Mouse (Mus musculus): ENCODE measurements at regions not wholly inside any gene's neighbourhood (a gene's known extent, or its start where the extent isn't known, plus 50 kb on each side); places are given as distances from the start of the nearest gene placed in this dataset.

DNA sequence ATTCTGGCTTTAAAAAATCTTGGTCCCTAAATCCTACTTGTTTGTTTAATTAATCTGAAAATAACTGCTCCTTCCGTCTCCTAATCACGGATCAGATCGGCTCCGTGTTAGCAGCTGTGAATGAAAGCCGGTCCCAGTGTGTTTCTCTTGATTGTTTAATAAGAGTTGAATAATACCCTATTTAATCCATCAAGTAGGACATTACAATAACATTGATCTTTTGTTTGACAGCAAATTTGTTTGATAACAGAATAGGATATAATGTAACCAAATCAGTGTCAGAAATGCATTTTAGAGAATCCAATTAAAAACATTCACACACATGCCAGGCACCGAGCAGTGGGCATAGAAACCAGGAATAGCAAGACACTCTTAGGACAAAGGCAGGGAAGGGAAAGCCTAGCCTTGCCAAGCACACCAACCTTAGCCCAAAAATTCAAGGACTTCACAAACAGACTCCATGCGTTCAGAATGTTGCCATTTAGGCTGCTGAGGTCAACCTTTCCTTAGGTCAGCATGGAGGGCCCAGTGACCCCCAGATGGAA lies 332.5 kb upstream of the Meis1 start:
- no peak for DNase-seq (ENCODE audit: low read depth, low spot score)

DNA sequence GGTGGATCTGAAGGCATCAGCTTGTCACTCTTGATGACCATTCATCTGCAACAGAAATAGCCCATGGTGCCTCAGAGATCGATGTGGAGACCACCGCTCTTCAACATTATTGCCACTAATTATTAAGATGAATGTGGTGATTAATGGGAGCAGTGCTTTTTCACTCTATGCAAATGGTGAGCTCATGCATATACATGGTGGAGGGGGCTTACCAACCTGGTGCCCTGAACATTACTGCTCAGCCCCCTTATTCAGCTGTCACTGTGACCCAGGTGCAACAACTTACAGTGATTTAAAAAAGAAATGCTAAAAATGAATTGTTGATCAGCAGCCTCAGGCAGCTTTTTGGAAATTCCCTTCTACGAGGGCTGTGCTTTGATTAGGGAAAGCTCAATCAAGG lies 334.9 kb upstream of the Meis1 start:
- no peak for DNase-seq (ENCODE audit: low read depth, low spot score)

DNA sequence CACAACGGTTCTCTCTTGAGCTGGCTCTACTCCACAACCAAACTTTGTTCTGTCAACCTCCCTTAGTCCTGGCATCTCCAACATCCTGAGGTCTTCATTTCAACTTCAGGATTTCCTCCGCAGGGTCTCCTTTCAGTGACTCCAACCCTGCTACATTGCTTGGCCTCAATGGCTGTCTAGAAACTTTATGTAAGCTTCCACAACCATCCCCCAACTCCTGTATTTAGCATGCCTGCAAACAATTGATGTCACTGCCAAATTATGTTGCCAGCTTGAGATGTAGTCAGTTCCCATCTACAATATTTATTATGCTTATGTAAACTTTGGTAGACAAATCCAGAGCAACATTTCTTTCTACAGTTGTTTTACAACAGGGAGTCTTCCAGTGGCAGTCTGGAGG lies 336.4 kb upstream of the Meis1 start:
- no peak for DNase-seq (ENCODE audit: low read depth, low spot score)

DNA sequence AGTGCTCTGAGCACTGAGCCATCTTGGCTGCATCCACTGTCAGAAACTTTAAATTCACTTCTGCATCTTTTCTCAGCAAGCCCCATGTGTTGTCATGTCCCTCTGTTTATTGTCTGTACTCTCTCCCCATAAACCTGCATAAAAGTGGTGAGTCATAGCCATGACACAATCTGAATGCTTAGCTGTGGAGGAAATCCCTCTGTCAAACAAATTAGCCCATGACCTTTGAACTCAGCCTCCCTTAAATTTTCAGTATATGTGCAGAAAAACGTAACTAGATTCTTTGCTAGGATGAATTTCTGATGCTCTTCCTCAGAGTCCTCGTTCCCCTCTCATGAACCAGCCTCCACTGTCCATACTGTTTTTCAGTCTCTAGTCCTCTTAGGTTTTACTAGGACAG lies 337.4 kb upstream of the Meis1 start:
- no peak for DNase-seq (ENCODE audit: low read depth, low spot score)

DNA sequence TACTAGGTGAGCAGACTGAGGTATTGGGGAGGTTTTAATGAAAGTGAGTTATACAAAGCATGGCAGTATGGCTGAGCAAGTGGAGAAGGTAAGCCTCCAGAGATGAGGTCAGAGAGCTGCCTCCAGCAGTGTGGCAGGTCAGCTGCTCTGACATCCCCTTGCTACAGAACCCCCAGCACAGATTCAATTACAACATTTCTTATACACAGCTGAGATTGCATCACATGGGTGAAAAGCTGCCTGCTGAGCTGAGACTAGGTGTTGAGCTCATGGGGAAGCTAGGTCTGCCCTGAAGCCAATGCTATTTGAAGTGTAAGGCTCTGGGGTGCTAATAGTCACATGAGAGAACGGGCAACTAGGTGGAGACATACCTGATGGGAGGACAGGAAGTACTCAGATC lies 350.4 kb upstream of the Meis1 start:
- no peak for DNase-seq (ENCODE audit: low read depth, low spot score)

DNA sequence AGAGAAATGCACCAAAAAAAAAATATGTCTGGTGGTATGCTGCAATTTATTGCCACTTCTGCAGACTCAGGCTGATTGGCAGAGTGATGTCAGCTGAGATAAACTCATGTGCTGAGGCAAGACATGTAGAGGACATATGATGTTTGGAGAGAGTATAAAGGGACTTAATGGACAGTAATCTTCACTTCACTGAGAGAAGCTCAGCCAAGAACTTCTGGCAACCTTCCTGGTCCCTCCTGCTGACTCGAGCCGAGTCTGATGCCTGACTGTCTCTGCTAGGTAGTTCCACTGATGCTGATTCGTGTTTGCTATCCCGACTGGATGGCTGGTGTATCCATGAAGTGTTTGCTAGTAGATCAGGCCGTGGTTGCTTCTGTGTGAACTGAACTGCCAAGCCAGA lies 354.7 kb upstream of the Meis1 start:
- no peak for DNase-seq (ENCODE audit: low read depth, low spot score)

DNA sequence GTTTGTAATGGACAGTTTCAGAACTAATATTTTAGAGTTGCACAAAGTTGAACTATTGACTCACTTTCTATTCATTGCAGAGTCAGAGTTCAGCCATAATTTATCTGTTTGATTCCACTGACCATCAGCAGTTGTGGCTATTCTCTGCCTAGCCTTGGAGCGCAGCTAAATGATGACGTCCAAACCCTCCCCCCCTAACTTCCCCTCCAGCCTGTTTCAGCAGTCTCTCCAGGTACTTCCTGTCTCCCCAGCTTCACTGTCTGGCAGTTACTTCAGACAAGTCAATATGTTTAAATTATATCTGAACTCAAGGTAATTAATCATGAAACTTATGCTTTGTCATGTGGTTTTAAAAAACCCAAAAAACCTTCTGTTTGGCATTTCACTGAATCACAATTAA lies 362.1 kb upstream of the Meis1 start:
- DNase-seq (ENCODE audit: low read depth, low spot score) = no peak

DNA sequence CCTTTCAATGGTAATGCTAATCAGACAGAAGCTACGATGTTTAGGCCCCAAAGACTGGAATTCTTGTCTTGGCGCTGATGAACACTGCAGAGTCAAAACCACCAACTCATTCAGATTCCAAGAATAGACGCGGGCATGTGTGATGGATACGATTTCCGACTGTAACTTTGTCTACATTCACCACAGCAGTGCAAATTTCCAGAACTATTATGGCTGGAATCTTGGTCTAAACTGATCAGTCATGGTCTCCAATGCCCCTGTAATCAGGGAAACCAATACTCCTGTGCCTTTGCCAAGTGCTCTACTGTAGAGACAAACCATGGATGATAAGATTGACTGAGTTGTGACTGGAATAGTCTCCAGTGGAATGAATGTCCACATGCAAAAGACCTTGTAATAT lies 370.4 kb upstream of the Meis1 start:
- no peak for DNase-seq (ENCODE audit: low read depth, low spot score)

DNA sequence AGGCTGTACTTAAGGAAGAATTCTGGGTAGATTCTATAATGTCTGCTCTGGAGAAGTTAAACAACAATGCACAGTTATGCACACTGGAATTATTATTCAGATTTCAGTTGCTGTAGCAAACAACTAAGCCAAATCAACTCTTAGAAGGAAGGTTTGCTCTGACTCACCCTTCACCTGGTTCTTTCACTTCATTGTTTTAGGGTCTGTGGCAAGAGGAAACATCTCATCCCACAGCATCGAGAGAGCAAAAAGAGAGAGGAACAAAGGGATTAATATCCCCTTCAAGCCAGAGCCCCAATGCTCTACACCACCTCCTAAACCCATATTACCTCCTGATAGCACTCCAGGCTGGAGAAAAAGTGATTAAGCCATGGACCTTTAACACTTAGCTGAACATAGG lies 373.4 kb upstream of the Meis1 start:
- no peak for DNase-seq (ENCODE audit: low read depth, low spot score)

DNA sequence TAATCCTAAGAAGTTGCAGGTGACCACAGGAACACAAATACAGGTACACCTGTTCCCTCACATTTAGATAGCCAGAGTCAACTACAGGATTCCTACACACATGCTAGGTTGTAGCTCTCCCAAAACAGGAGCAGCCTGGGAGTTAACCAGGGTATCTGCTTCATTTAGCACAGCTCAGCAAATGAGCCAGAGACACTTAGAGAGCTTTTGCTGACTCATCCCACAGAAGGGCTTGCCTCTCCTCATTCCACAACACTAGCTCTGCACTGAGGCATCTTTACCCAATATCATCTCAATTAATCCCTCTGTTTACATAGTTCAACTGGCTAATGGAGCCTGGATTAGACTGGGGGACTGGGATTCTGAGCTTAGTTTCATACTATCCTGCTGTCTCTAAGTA lies 375.6 kb upstream of the Meis1 start:
- no peak for DNase-seq (ENCODE audit: low read depth, low spot score)

DNA sequence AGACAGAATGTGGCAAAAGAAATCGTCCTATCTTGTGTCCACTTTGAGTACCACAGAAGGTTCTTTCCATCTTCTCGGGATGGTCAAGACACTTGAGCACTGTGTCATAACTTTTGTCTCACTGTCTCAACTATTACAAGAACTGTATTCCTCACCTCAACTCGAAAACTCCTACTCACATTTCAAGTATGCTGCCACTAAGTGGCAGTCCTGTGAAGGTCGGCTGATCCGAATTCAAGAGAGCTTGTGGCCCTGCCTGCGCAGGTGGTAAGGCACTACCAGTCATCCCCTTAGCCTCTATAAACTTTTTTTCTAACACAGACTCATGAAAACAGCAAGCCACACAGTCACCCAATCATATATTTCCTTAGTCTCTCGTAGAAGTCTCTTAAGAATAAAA lies 381.6 kb upstream of the Meis1 start:
- DNase-seq (ENCODE audit: low read depth, low spot score) = no peak

DNA sequence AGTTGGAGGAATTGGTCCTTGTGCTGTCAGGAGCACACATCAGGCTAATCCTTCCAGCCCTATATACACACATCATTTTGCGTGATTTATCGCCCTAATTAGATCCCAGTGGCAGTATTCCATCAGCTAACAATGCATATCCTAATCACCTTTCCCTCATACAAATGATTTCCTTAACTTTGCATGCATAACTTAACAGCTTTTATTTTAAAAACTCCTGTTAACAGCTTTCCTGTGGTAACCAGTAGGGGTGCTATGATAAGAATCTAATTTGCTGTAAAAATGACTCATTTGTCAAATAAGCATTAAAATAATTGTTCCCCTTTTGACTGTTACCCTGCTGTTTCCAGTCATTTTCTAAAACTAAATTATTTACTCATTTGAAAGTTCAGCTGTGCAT lies 401.4 kb upstream of the Meis1 start:
- DNase-seq (ENCODE audit: low read depth, low spot score) = no peak

DNA sequence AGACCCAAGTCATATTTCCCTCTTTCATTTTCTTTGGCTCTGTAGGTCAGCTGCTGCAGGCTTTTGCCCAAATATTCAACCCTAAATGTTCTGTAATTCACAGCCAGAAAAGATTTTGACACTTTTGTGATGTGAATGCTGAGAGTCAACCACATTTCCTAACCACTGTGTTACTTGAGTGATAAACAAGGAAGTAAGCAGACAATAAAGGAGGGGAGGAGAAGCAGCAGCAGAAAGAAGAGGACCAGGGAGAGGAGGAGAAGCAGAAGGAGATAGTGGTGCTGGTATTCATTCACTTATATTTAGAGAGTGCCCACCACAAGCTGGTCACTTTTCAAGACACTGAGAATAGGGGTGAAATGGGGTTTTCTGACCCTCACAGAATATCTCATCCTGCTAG lies 404.5 kb upstream of the Meis1 start:
- no peak for DNase-seq (ENCODE audit: low read depth, low spot score)

DNA sequence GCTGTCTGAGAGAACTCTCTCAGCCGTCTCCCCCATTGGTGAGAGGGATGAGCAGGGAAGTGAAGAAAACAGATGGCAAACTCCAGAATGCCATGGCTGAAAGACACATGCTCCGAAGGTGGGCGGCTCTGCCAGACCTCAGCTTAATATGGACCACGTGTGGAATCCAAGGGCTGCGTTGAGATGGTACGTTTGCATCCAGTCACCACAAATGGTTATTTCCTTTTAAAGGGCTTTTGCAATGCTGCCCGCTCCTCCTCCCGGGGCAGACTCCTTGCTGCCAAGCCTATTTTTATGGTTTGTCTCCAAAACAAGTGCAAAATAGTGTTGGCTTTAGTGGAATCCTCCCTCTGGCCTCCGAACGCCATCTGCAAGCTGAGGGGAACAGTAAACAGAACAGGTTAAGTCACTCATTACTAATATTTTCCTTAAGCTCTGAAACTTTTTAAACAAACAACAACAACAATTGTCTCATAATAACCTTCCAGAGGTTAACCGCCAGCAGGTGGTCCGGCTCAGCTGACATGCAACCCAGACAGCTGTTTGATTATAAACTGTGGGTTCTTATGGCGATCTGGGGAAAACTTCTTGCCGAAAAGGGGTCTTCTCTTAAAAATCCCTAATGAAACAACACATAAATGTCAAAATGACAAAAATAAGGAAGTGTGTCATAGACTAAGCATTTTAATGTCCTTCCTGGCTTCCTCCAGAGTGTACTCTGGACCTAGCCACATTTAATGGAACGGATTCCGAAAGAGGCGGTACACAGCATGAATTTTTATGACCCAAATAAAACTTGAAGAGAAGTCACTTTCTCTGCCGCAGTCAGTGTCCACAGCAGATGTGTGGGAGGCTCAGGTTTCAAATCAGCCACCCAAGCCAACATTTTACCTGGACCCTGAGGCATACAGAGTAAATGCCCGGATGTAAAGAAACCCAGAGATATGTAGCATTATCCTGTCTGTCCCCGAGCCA lies 405.3 kb upstream of the Meis1 start:
- no peak for DNase-seq (ENCODE audit: low read depth, low spot score)

DNA sequence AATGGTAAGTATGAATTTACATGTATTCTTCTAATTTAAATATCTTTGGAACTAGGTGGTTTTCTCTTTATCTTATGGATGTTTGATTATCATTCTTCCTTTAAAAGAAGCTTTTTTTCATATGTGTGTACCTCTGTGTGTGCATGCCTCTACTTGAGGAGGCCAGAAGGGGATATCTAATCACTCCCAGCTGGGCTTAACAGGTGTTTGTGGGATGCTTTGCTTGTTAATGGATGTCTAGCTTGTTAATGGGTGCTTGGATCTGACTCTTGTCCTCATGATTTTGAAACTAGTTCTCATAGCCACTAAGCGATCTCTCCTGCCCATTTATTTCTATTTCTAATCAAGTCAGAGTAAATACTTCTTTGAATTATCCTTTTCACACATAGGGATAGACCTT lies 408.8 kb upstream of the Meis1 start:
- no peak for DNase-seq (ENCODE audit: low read depth, low spot score)

DNA sequence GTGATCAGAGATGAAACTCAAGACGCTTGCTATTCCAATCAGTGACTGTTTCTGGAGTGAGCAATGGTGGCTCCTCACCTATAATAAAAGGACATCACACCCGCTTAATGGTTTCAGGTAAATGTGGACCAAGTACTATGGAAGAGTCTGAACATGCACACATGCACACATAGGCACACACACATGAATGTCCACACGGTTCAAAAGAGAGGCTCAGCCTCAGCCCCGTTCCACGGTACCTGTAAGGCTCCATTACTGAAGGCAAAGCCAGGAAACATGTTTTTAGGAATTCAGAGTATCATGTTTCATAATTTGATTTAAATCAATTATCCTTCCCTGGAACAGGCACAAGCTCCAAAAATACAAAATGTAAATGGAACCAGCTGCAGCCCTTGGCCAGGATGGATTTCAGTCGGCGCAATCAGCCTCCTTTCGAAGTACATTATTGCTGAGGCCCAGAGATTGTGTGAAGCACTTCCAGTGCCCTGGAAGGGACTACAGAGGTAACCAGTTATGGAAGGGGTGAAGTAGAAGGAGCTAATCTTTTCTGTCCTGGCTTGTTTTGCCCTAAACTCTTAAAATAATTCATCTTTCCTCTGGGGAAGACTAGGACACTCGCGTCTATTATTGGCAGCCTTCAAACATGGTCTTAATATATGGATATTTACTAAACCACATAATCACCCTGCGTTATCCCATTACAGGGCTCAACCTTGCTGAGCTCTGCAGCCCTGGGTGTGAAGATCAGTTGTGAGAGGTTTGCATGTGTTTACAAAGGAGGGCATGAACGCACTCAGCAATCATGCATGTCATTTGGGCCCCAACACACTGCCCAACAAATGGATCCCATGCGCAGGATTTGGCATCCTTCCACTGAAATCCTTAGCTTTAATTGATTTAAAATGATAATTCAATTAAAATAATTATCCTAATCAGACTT lies 415.2 kb upstream of the Meis1 start:
- DNase-seq (ENCODE audit: low read depth, low spot score) = no peak

DNA sequence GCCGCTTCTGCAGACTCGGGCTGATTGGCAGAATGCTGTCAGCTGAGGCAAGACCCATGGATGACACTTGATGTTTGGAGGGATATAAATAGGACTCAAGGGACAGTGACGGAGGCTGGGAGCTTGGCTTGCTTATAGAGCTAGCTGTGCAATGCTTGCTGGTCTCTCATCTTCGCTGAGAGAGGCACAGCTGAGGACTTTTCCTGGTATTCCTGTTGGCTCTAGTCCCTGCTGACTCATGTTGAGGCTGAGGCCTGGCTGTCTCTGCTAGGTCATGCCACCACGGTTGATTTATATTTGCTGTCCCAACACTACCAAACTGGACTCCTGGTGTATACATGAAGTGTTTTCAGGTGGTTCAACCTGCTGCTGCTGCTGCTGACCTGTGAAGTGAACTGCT lies 419.6 kb upstream of the Meis1 start:
- no peak for DNase-seq (ENCODE audit: low read depth, low spot score)

DNA sequence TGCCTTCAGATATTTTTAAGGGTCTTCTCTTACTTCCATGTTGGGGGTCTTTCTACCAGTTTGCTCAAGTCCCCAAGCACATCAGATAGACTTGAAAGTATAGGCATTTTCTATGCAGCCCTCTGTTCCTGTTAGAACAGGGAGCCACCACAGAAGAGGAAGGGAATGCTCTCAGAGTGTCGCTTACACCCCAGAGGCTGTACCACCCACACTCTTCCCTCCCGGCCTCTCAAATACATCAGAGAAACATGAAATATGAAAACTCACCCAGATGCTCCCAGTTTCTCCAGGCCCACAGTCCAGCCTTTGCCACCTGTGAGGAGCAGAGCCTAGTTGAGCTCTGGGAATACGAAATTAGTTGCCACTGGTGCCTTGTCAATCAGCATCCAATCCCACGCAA lies 423.2 kb upstream of the Meis1 start:
- DNase-seq (ENCODE audit: low read depth, low spot score) = no peak

DNA sequence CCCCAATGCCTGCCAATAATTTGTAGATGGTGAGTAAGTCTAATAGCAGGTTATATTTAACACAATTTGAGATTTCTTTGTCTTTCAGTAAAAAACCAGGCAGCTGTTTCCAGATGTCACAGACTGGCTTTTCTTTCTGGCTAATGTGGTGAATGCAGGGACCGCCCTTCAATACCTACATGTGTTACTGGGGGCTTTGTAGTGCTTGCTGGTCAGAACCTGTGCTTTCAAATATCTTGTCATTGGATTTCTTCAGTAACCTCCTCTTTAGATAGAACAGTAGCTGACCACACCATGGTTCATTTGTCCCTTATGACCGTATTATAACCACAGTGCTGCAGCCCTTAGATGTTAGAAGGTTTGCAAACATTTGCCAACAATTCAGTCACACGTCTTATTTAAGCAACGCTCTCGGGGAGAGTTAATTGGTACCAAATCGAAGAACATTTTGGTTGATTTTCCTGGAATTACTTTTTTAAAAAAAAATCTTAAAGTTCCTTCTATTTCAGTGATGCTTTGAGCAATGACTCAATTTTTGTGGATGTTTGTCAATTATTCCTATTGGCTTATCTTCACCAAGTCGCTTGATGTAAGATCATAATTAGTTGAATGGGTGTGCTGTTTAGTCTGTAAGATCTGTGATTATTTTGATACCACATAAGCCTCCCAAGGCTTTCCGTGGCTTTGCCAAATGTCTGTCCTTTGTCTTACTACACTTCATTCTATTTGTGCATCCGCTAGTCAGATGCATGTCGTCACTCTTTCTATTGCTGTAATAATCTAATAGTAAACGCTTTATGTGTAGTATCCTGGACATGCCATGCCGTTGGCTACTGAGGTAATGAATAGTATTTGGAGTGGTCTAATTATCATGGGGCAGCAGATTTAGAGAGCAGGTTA lies 436.9 kb upstream of the Meis1 start:
- DNase-seq (ENCODE audit: low read depth, low spot score) = no peak

DNA sequence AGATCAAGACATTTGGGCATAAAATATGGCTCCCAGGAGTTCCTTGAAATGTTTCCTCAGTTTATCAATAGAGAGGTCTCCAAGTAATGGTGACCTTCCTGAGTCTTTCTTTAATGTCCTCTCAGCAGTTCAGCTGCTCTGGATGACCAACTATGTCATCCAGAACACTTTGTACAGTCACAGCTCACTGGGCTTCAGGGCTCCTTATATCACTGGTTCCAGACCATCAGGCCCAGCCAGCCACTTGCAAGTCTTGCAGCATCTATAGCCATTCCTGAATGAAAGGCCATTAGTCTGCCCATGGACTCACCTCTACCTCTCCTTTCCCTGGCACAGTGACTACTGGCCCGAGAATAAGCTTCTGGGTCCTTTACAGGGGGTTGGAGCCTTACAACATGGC lies 437.8 kb upstream of the Meis1 start:
- DNase-seq (ENCODE audit: low read depth, low spot score) = no peak

DNA sequence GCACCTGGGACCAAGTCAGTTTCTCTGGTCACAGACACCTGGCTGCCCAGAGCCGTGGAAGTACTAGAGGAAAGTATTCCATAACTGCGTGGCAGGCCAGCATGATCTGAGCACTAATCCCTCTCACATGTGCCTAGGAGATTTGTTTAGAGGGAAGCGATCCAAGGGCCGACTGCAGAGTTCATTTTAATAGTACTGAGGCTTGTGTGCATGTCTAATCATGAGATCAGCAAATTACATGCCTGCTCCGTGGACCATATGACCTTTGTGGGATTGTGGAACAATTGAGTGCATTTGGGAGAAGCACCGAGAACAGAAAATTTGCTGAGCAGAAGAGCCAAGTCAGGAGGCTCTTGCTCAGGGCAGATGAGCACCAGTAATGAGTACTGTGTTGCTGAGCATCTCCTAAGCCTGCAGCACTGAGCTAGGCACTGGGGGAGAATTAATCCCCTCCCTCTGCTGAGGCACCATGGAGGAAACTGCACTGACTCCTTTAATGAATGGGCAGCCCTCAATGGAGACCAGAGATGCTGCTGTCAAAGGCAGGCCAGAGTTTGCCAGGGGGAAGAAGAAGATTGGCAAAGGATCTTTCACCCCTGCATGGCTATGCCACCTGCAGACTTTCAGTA lies 445.1 kb upstream of the Meis1 start:
- no peak for DNase-seq (ENCODE audit: low read depth, low spot score)
